Mouse (Mus musculus): ENCODE measurements at regions not wholly inside any gene's neighbourhood (a gene's known extent, or its start where the extent isn't known, plus 50 kb on each side); places are given as distances from the start of the nearest gene placed in this dataset.

DNA sequence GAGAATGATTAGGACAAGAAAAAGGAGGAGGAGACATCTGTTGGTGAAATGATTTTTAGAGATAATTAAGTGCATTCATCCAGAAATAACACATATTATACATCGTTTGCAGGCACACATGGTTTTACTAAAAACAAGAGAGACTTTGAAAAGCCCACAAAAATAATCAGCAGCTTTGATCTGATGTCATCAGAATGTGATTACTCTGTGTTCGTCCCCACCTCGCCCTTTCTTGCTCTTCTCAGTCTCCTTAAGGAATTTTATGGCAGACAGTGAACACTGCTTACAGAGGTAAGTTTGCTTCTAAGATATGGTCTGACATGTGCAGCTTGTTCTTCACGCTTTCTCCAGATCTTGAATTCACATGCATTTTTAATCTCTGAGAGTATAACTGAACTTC lies 1061.3 kb downstream of the Pcdh9 start:
- Histone ChIP-seq H3K36me3 (ENCODE audit: control insufficient read depth in 1 of 2, insufficient read depth in 2 of 2, low read length in 2 of 2) (no peaks in the 10 kb centered on the region), H3K9ac (ENCODE audit: control insufficient read depth, low read depth, low read length, poor library complexity, severe bottlenecking) (no peak overlapping the region), H3K79me2 (ENCODE audit: control insufficient read depth, insufficient read depth, low read length, poor library complexity) (no peaks in the 10 kb centered on the region), H3K27me3 (ENCODE audit: control insufficient read depth in 1 of 2, insufficient read depth in 2 of 2, low read length in 2 of 2) (no peaks in the 10 kb centered on the region), H3K27ac (ENCODE audit: control insufficient read depth, low read depth, low read length) (no peak overlapping the region), H3K9me3 (replicated peaks; ENCODE audit: insufficient read depth, low read length) (no peaks in the 10 kb centered on the region), H3K4me3 (ENCODE audit: control insufficient read depth in 1 of 2, insufficient read depth in 1 of 2, low read depth in 2 of 2, low read length in 2 of 2) (no peak overlapping the region), H3K4me1 (ENCODE audit: control insufficient read depth in 1 of 2, insufficient read depth in 2 of 2, low read length in 2 of 2) (no peaks in the 10 kb centered on the region)
- TF ChIP-seq CHD1 (IDR thresholded peaks at IDR 0.05; ENCODE audit: low read depth, low read length) (no peak), MAFK (IDR thresholded peaks at IDR 0.05; ENCODE audit: borderline replicate concordance, low read depth, low read length) (no peak), NRF1 (IDR thresholded peaks at IDR 0.05; ENCODE audit: insufficient read depth, low read depth, low read length, poor library complexity, severe bottlenecking) (no peak), TAL1 (IDR thresholded peaks at IDR 0.05; ENCODE audit: low read length) (no peak), POLR2AphosphoS5 (IDR thresholded peaks at IDR 0.05; ENCODE audit: borderline replicate concordance, low read depth, low read length) (no peak), TCF12 (IDR thresholded peaks at IDR 0.05; ENCODE audit: low read depth, low read length) (no peak), TBP (IDR thresholded peaks at IDR 0.05; ENCODE audit: low read depth, low read length) (no peak), USF2 (IDR thresholded peaks at IDR 0.05; ENCODE audit: borderline replicate concordance in 1 of 2, insufficient read depth in 1 of 2, low read depth in 1 of 2, low read length in 2 of 2) (no peak), E2F4 (IDR thresholded peaks at IDR 0.05; ENCODE audit: borderline replicate concordance, low read depth, low read length) (no peak), SMC3 (IDR thresholded peaks at IDR 0.05; ENCODE audit: low read depth, low read length) (no peak), MAX (IDR thresholded peaks at IDR 0.05; ENCODE audit: low read length) (no peak), POLR2AphosphoS2 (IDR thresholded peaks at IDR 0.05; ENCODE audit: low read length) (no peak)
- DNase-seq (ENCODE audit: low read depth, low spot score) = no peak

DNA sequence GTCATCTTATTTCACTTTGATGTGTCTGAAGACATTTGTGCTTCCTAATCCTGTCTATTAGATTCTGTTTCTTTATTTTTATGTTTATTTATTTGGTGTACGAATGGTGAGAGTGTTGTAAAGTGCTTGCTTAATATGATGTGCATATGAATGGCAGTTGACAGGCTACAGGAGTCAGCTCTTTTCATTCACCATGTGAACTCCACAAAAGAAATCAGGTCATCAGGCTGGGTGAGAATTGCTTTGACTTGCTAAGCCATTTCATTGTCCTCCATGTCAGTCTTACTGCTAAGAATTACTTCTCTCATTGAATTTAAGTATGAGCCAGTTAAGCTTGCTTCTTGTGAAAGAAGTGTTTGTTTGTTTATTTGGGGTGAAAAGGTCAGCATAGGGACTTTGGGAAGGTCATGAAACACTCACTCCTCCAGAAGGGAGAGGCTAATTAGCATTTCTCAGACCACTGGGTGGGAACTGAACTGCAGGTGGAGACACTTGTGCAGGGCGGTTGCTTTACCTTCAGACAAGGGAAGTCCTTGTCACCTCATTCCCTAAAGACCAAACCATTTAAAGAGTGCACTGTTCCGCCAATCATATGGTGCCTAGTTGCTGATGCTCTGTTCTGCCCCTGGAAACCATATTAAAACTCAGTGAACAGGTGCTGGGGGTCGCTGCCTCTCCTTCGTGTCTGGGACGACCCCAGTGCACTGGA lies 1063.7 kb downstream of the Pcdh9 start:
- Histone ChIP-seq H3K79me2 (ENCODE audit: control insufficient read depth, insufficient read depth, low read length, poor library complexity) (no peaks in the 10 kb centered on the region), H3K4me1 (ENCODE audit: control insufficient read depth in 1 of 2, insufficient read depth in 2 of 2, low read length in 2 of 2) (no peaks in the 10 kb centered on the region), H3K36me3 (ENCODE audit: control insufficient read depth in 1 of 2, insufficient read depth in 2 of 2, low read length in 2 of 2) (no peaks in the 10 kb centered on the region), H3K4me3 (ENCODE audit: control insufficient read depth in 1 of 2, insufficient read depth in 1 of 2, low read depth in 2 of 2, low read length in 2 of 2) (no peak overlapping the region), H3K9me3 (replicated peaks; ENCODE audit: insufficient read depth, low read length) (no peaks in the 10 kb centered on the region), H3K27me3 (ENCODE audit: control insufficient read depth in 1 of 2, insufficient read depth in 2 of 2, low read length in 2 of 2) (no peaks in the 10 kb centered on the region), H3K27ac (ENCODE audit: control insufficient read depth, low read depth, low read length) (no peak overlapping the region), H3K9ac (ENCODE audit: control insufficient read depth, low read depth, low read length, poor library complexity, severe bottlenecking) (no peak overlapping the region)
- DNase-seq (ENCODE audit: low read depth, low spot score) = no peak
- no peak for TF ChIP-seq CHD2 (IDR thresholded peaks at IDR 0.05; ENCODE audit: low read length)
- TF ChIP-seq RAD21 (IDR thresholded peaks at IDR 0.05; ENCODE audit: low read depth, low read length) = no peak
- TF ChIP-seq E2F4 (IDR thresholded peaks at IDR 0.05; ENCODE audit: borderline replicate concordance, low read depth, low read length) = no peak
- no peak for TF ChIP-seq TAL1 (IDR thresholded peaks at IDR 0.05; ENCODE audit: low read length)
- no peak for TF ChIP-seq ZKSCAN1 (IDR thresholded peaks at IDR 0.05; ENCODE audit: low read depth, low read length)
- no peak for TF ChIP-seq JUND (IDR thresholded peaks at IDR 0.05; ENCODE audit: low read depth, low read length)
- TF ChIP-seq NRF1 (IDR thresholded peaks at IDR 0.05; ENCODE audit: insufficient read depth, low read depth, low read length, poor library complexity, severe bottlenecking) = no peak
- no peak for TF ChIP-seq MYB (IDR thresholded peaks at IDR 0.05; ENCODE audit: low read depth, low read length)
- TF ChIP-seq CTCF (IDR thresholded peaks at IDR 0.05 in 2 of 3, conservative IDR thresholded peaks at IDR 0.05 in 1 of 3; ENCODE audit: control insufficient read depth in 1 of 3, insufficient read depth in 1 of 3, low read depth in 2 of 3, low read length in 3 of 3, poor library complexity in 1 of 3, severe bottlenecking in 1 of 3) = no peak
- TF ChIP-seq UBTF (IDR thresholded peaks at IDR 0.05; ENCODE audit: borderline replicate concordance, insufficient read depth, low read depth, low read length) = no peak
- TF ChIP-seq MEF2A (IDR thresholded peaks at IDR 0.05; ENCODE audit: extremely low read depth, insufficient replicate concordance, low read depth, low read length, poor library complexity, severe bottlenecking) = no peak
- no peak for TF ChIP-seq MAFK (IDR thresholded peaks at IDR 0.05; ENCODE audit: borderline replicate concordance, low read depth, low read length)
- no peak for TF ChIP-seq NELFE (IDR thresholded peaks at IDR 0.05; ENCODE audit: low read depth, low read length)
- no peak for TF ChIP-seq ZC3H11A (IDR thresholded peaks at IDR 0.05; ENCODE audit: low read depth, low read length)
- no peak for TF ChIP-seq CHD1 (IDR thresholded peaks at IDR 0.05; ENCODE audit: low read depth, low read length)
- no peak for TF ChIP-seq MYC (IDR thresholded peaks at IDR 0.05; ENCODE audit: low read depth, low read length)
- no peak for TF ChIP-seq ETS1 (IDR thresholded peaks at IDR 0.05; ENCODE audit: low read depth, low read length)

Data from MEL (cell line).